In genomic region chr11:34783587-34784043, GRCm38 (mm10) we compare ENCODE assay signal across 9 mouse cellular contexts. TPM values are rescaled to one million over a fixed set of nuclear protein-coding genes. Genes with fewer than 3 reads are reported as not detected.
DNase-seq lines count a peak whose midpoint lies in the region; ATAC-seq and TF ChIP-seq lines count a peak whose summit lies in the region.
"Had no signal": no experiment of that assay in that cellular context is flagged by ENCODE, and none has a peak within 500 bp of the region (broad histone marks: within the 10 kb centered on the region; RNA-seq: fewer than 3 reads in every experiment).

Dock2 (minus strand) TSS chr11:34783892.

- peak within 1 kb of the TSS; percentile 56 for H3K4me2 ChIP-seq in liver, embryonic 14.5 days (ENCODE audit: low read depth)

- peak within 1 kb of the TSS; percentile 92 for H3K27ac ChIP-seq in bone marrow, adult 2 months (ENCODE audit: control insufficient read depth, insufficient read depth, low read depth, low read length, poor library complexity)
- no peak within 1 kb of the TSS for H3K27ac ChIP-seq in liver, embryonic 14.5 days
- H3K27ac ChIP-seq in small intestine, adult 2 months (ENCODE audit: insufficient read depth, low read depth, low read length), result peak within 1 kb of the TSS; percentile 72
- H3K27ac ChIP-seq: hindbrain, embryonic 10.5 days had no signal

- no peaks in the 10 kb centered on the region for H3K9me3 ChIP-seq in liver, embryonic 14.5 days (ENCODE audit: control insufficient read depth, low read length)
- H3K9me3 ChIP-seq: hindbrain, embryonic 10.5 days had no signal

- H3K4me3 ChIP-seq in bone marrow, adult 2 months (replicated peaks; ENCODE audit: control insufficient read depth, low read depth, low read length), result peak within 1 kb of the TSS; percentile 94
- peak within 1 kb of the TSS; percentile 7 to 48 for H3K4me3 ChIP-seq in liver, embryonic 14.5 days (ENCODE audit: insufficient read depth in 1 of 2, low read depth in 2 of 2, low read length in 2 of 2)
- peak within 1 kb of the TSS; percentile 88 for H3K4me3 ChIP-seq in small intestine, adult 2 months (ENCODE audit: low read depth, low read length)
- H3K4me3 ChIP-seq: hindbrain, embryonic 10.5 days had no signal

- H3K27me3 ChIP-seq in liver, embryonic 14.5 days (ENCODE audit: control insufficient read depth, insufficient read depth, low read length), result no peaks in the 10 kb centered on the region
- H3K27me3 ChIP-seq in small intestine, adult 2 months (ENCODE audit: control insufficient read depth, insufficient read depth, low read length), result no peaks in the 10 kb centered on the region

- no peaks in the 10 kb centered on the region for H3K36me3 ChIP-seq in liver, embryonic 14.5 days (replicated peaks; ENCODE audit: control insufficient read depth, insufficient read depth, low read depth)
- no peaks in the 10 kb centered on the region for H3K36me3 ChIP-seq in small intestine, adult 2 months (ENCODE audit: control insufficient read depth, insufficient read depth, low read length)
- H3K36me3 ChIP-seq: hindbrain, embryonic 10.5 days had no signal

- no peak for TF ChIP-seq EP300 in liver, embryonic 14.5 days (IDR thresholded peaks at IDR 0.05; ENCODE audit: low read depth)

- WGBS in bone marrow, adult 2 months, result under 1% methylated on average over 12 of the region's 12 CpGs
- 9% methylated on average over 12 of the region's 12 CpGs for WGBS in liver, embryonic 14.5 days (ENCODE audit: insufficient replicate concordance)
- WGBS in small intestine, adult 2 months, result 74% methylated on average over 12 of the region's 12 CpGs

- peak; percentile 86; the same call in 1 of the 2 replicates for TF ChIP-seq POLR2A in bone marrow, adult 2 months (IDR thresholded peaks at IDR 0.05; ENCODE audit: borderline replicate concordance, control insufficient read depth, low read depth, low read length)
- peak; percentile 56; the same call in 1 of the 2 replicates for TF ChIP-seq POLR2A in small intestine, adult 2 months (IDR thresholded peaks at IDR 0.05; ENCODE audit: low read depth, low read length)

- ATAC-seq in CD4-positive, CD25-positive, alpha-beta regulatory T cell, adult 4 months, result peak; percentile 53
- ATAC-seq in liver, embryonic 14.5 days (ENCODE audit: insufficient read depth), result peak; percentile 42

- peaks cover 4% of the 10 kb centered on the region; the same call in 1 of the 2 replicates for H3K4me1 ChIP-seq in bone marrow, adult 2 months (ENCODE audit: control insufficient read depth, insufficient read depth, low read length)
- peaks cover 3 to 5% of the 10 kb centered on the region in 2 experiments; a peak in 2 of 4 replicates for H3K4me1 ChIP-seq in liver, embryonic 14.5 days (replicated peaks; ENCODE audit: control insufficient read depth in 2 of 2, insufficient read depth in 2 of 2, low read length in 1 of 2)
- no peaks in the 10 kb centered on the region for H3K4me1 ChIP-seq in small intestine, adult 2 months (ENCODE audit: control insufficient read depth, insufficient read depth, insufficient read length, low read length)
- H3K4me1 ChIP-seq: hindbrain, embryonic 10.5 days had no signal

- TF ChIP-seq CTCF in bone marrow, adult 2 months (IDR thresholded peaks at IDR 0.05; ENCODE audit: control insufficient read depth, insufficient read depth, low read length), result no peak
- TF ChIP-seq CTCF in liver, embryonic 14.5 days (IDR thresholded peaks at IDR 0.05; ENCODE audit: low read depth), result no peak
- TF ChIP-seq CTCF in small intestine, adult 2 months (IDR thresholded peaks at IDR 0.05; ENCODE audit: extremely low read depth, insufficient read length, insufficient replicate concordance, low read depth, low read length), result no peak

- no peak for DNase-seq in liver, embryonic 14.5 days (ENCODE audit: low read depth in 3 of 3, low spot score in 3 of 3)
- no peak for DNase-seq in layer of hippocampus, adult 9-10 months (ENCODE audit: low spot score)
- no peak for DNase-seq in cerebellum, adult 11 months
- no peak for DNase-seq in urinary bladder, postnatal 25 days (ENCODE audit: low spot score)
- DNase-seq in embryo, embryonic 10.5 days (ENCODE audit: low spot score), result no peak

- H3K9ac ChIP-seq in liver, embryonic 14.5 days (replicated peaks), result no peak within 1 kb of the TSS

RNA-seq across cellular contexts. Expression of gene Dock2, which starts in this region (rescaled TPM):
- polyA plus RNA-seq in CD4-positive, CD25-positive, alpha-beta regulatory T cell, adult 4 months (2017; shearing (Covaris generic)), result 100 to 1,000 TPM; 247 to 339 TPM
- polyA plus RNA-seq in bone marrow, adult 2 months (2011; ENCODE audit: insufficient read depth, insufficient read length, low replicate concordance, missing spikeins), result 12.1 and 44.9 TPM in 2 replicates
- polyA plus RNA-seq in liver, embryonic 14.5 days (2012; rRNA removed), result 1.4 and 2.1 TPM in 2 replicates
- polyA plus RNA-seq in liver, embryonic 14.5 days (2014; fragmentation: Nextera tagmentation; extraction: Ambion mirVana), result 2.6 and 2.8 TPM in 2 replicates
- polyA plus RNA-seq in small intestine, adult 2 months (2012; rRNA removed), result 1.6 and 2.5 TPM in 2 replicates

Comparison
In these comparisons a context has a peak if more than half of its experiments do, and no peak if none do; other contexts are left out.
1. H3K4me3 ChIP-seq: peak in every context shown above with its lines; median percentile 94 in bone marrow, adult 2 months; 88 in small intestine, adult 2 months; 28 in liver, embryonic 14.5 days.